Mouse (Mus musculus) layer of hippocampus, adult 9-11 months (tissue): ENCODE measurements around the gene Apoa2.

Experiments
- DNase-seq: peaks from one replicate; pipeline ENCODE4 v3.0.0; 2022

Apoa2 gene

GRCm38 (mm10) chr1:171205704-171206493 lies 19.0 kb upstream of the Apoa2 start:
- DNase-seq, result no peak

GRCm38 (mm10) chr1:171209409-171209808 lies 15.4 kb upstream of the Apoa2 start:
- DNase-seq, result no peak

GRCm38 (mm10) chr1:171212854-171213253 lies 12.0 kb upstream of the Apoa2 start:
- DNase-seq, result no peak

GRCm38 (mm10) chr1:171213801-171214496 lies 10.9 kb upstream of the Apoa2 start, which contains the start of gene Nr1i3:
Gene Nr1i3, plus strand, starts transcription at chr1:171213970.
- no peak for DNase-seq

GRCm38 (mm10) chr1:171216241-171216955 lies 8.5 kb upstream of the Apoa2 start:
- no peak for DNase-seq

- DNase-seq, result peak; percentile 84
Measured at GRCm38 (mm10) chr1:171220871-171221270, 4.0 kb upstream of the Apoa2 start.

- no peak for DNase-seq
Measured at GRCm38 (mm10) chr1:171221281-171222193, 3.3 kb upstream of the Apoa2 start.

- peak; percentile 99 for DNase-seq
Measured at GRCm38 (mm10) chr1:171222238-171223155, 2.4 kb upstream of the Apoa2 start, which contains the start of gene Tomm40l. Gene Tomm40l, minus strand, starts transcription at chr1:171222514.

GRCm38 (mm10) chr1:171223168-171223567 lies 1.7 kb upstream of the Apoa2 start:
- no peak for DNase-seq

GRCm38 (mm10) chr1:171223796-171224195 lies 1.1 kb upstream of the Apoa2 start:
- no peak for DNase-seq

- no peak for DNase-seq
Measured at GRCm38 (mm10) chr1:171226780-171227179, 1.9 kb downstream of the Apoa2 start.

GRCm38 (mm10) chr1:171227879-171228278 lies 3.0 kb downstream of the Apoa2 start:
- DNase-seq, result no peak

GRCm38 (mm10) chr1:171229750-171230149 lies 4.9 kb downstream of the Apoa2 start:
- DNase-seq, result no peak

- DNase-seq, result no peak
Measured at GRCm38 (mm10) chr1:171230215-171230614, 5.4 kb downstream of the Apoa2 start.

GRCm38 (mm10) chr1:171231844-171232243 lies 7.0 kb downstream of the Apoa2 start:
- DNase-seq, result no peak

GRCm38 (mm10) chr1:171232348-171232747 lies 7.5 kb downstream of the Apoa2 start:
- DNase-seq, result no peak

- no peak for DNase-seq
Measured at GRCm38 (mm10) chr1:171232800-171233730, 8.2 kb downstream of the Apoa2 start.

- DNase-seq, result peak; percentile 73
Measured at GRCm38 (mm10) chr1:171234126-171234525, 9.3 kb downstream of the Apoa2 start, which contains the start of gene Fcer1g. Gene Fcer1g, minus strand, starts transcription at chr1:171234365.

GRCm38 (mm10) chr1:171234538-171234937 lies 9.7 kb downstream of the Apoa2 start:
- no peak for DNase-seq

- DNase-seq, result no peak
Measured at GRCm38 (mm10) chr1:171235791-171236190, 10.9 kb downstream of the Apoa2 start.
